Mouse (Mus musculus) cerebellum, adult 2 months (tissue): ENCODE data around the gene Slc26a11.

Experiments used
- CTCF ChIP-seq: fragments of 200-500 bp; IDR thresholded peaks from 2 replicates; pipeline ENCODE4 v1.5.1; 2011; ENCODE audit warnings: low read depth, mild to moderate bottlenecking, control low read depth, low read length, moderate library complexity, borderline replicate concordance; ENCODE audit not compliant: insufficient read depth
- POLR2A ChIP-seq: fragments of 200-500 bp; IDR thresholded peaks from 2 replicates; pipeline ENCODE4 v1.6.1; 2011; ENCODE audit warnings: low read length, control low read depth, borderline replicate concordance; ENCODE audit not compliant: insufficient read depth

DNA sequence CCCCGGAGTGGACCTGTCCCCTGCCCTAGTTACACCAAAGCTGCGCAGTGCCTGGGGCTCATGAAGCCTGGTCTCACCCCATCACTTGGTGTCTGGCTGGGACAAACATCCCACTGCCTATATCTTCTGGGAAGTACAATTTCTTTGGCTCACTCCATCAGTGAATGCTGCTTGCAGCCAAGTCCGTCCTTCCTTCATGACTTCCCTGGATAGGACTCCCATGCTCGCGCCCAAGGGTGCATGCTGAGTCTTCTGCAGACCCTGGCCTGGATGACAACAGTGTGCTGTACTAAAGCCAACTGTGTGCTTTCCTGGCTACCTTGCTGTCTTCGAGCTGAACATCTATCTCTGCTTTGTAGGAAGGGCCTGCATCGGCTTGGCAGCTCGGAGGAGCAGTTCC is 11.2 kb upstream of the Slc26a11 start:
- no peak for TF ChIP-seq CTCF
- no peak for TF ChIP-seq POLR2A
